Mouse (Mus musculus): ENCODE results near the gene Rpl7l1. TPM values are rescaled to one million over a fixed set of nuclear protein-coding genes. Genes with fewer than 3 reads are reported as not detected.
"Not testable (repeated sequence)": the region's sequence is repeated elsewhere in the genome, so short reads cannot be mapped to it uniquely, and the experiment has no call there.

Rpl7l1 gene
- polyA plus RNA-seq, 1 experiment from 2014 or later = 140 TPM

DNA sequence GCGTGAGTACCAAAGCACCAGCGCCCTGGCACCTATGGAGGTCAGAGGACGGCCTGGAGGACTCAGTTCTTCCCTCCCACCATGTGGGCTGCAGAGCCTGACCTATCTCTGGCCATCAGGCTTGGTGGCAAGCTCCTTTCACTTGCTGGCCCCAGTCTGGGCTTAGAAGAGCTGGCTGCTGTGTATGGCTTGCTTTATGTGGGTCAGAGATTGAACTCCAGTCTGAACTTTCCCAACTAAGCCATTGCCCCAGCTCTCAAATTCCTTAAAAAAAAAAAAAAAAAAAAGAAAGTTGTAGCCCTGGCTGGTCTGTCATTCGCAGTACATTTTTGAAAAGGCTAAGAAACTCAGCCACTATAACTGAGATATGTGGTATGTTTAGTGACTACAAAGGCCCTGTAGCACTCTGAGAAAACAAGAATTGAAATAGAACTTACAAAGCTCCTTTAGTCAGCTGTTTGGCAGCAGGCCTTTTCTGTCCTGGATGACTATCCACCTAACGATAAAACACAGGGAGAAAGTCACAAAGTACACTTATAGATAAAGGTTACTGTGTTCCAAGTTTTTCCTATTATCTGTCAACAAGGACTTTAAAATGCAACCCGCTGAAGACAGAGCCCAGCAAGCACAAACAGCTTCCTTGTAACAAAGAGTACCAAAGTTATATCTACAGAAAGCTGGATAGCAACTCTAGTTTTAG is 26.8 kb upstream of the Rpl7l1 start:
- Histone ChIP-seq H3K27ac (no peak overlapping the region), H3K4me2 (no peak overlapping the region), H3K4me3 (no peak overlapping the region), H3K36me3 (peaks cover 95% of the 10 kb centered on the region), H3K4me1 (no peaks in the 10 kb centered on the region), H3K27me3 (replicated peaks) (no peaks in the 10 kb centered on the region), H3K9ac (no peak overlapping the region), H3K9me3 (replicated peaks) (no peaks in the 10 kb centered on the region)
- WGBS (ENCODE audit: insufficient replicate concordance) = 82% methylated on average over 6 of the region's 6 CpGs
- ATAC-seq = no peak

GRCm38 (mm10) chr17:46808376-46808775 is 25.9 kb upstream of the Rpl7l1 start:
- Histone ChIP-seq H3K36me3 (peaks cover 94% of the 10 kb centered on the region), H3K27ac (no peak overlapping the region), H3K4me3 (no peak overlapping the region), H3K4me2 (no peak overlapping the region), H3K9me3 (replicated peaks) (no peaks in the 10 kb centered on the region), H3K27me3 (replicated peaks) (no peaks in the 10 kb centered on the region), H3K4me1 (no peaks in the 10 kb centered on the region), H3K9ac (no peak overlapping the region)
- WGBS (ENCODE audit: insufficient replicate concordance) = 87% methylated on average over 10 of the region's 10 CpGs
- ATAC-seq = no peak

DNA sequence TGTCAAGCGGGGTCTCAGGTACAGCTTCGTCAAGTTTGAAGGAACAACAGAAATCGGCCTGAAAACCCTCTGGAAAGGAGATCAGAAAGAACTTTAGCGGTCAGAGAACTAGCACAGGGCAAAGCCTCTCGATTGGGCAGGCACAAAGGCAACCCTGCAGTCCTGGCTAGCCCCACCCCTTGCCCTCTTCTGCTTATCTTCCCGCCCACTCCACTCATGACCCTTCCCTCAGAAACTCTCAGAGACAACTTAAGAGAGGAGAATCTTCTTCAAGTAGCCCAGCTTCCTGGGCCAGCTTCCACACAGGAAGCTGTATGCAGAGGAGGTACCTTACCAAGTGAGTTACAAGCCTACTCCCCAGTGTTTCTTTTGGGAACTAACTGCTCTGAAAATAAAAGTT is 19.3 kb upstream of the Rpl7l1 start:
- 0 out of 2 replicates have a peak overlapping the region, but pooled peaks have one; percentile 5 for H3K27ac ChIP-seq
- no peaks in the 10 kb centered on the region for H3K27me3 ChIP-seq (replicated peaks)
- ATAC-seq = no peak
- peaks cover 12% of the 10 kb centered on the region for H3K4me1 ChIP-seq
- H3K9ac ChIP-seq = 0 out of 2 replicates have a peak overlapping the region, but pooled peaks have one; percentile 18
- H3K4me3 ChIP-seq = no peak overlapping the region
- H3K4me2 ChIP-seq = no peak overlapping the region
- peaks cover 78% of the 10 kb centered on the region for H3K36me3 ChIP-seq
- WGBS (ENCODE audit: insufficient replicate concordance) = 74% methylated on average over 6 of the region's 6 CpGs
- H3K9me3 ChIP-seq (replicated peaks) = no peaks in the 10 kb centered on the region

DNA sequence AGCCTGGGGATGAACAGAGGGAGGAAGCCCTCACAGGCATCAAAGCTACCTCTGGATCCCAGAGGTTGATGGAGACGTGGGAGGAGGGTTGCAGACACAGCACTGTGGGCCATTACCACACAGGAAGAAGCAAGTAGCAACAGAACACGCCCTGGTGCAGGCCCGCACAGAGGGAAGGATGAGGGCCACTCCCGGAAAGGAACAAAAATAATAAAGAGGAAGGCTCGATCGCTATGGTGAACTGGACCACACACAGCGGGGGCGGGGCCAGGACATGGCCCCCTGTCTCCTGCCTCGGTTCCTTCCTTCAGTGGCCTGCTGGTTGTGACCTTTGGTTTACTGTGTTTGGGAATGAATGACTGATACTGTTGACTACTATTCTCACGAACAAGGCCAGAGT is 17.2 kb upstream of the Rpl7l1 start:
- Histone ChIP-seq H3K9me3 (replicated peaks) (no peaks in the 10 kb centered on the region), H3K36me3 (peaks cover 57% of the 10 kb centered on the region), H3K27ac (no peak overlapping the region), H3K9ac (no peak overlapping the region), H3K4me1 (peaks cover 12% of the 10 kb centered on the region), H3K4me3 (no peak overlapping the region), H3K4me2 (no peak overlapping the region), H3K27me3 (replicated peaks) (no peaks in the 10 kb centered on the region)
- 67% methylated on average over 10 of the region's 10 CpGs for WGBS (ENCODE audit: insufficient replicate concordance)
- no peak for ATAC-seq

- WGBS (ENCODE audit: insufficient replicate concordance) = 73% methylated on average over 7 of the region's 8 CpGs
- Histone ChIP-seq H3K36me3 (peaks cover 37% of the 10 kb centered on the region), H3K9ac (no peak overlapping the region), H3K4me3 (no peak overlapping the region), H3K4me2 (no peak overlapping the region), H3K4me1 (peaks cover 29% of the 10 kb centered on the region), H3K27me3 (replicated peaks) (no peaks in the 10 kb centered on the region), H3K9me3 (replicated peaks) (no peaks in the 10 kb centered on the region), H3K27ac (no peak overlapping the region)
- ATAC-seq = no peak
These were observed 14.9 kb upstream of the Rpl7l1 start for GRCm38 (mm10) chr17:46797386-46797785.

DNA sequence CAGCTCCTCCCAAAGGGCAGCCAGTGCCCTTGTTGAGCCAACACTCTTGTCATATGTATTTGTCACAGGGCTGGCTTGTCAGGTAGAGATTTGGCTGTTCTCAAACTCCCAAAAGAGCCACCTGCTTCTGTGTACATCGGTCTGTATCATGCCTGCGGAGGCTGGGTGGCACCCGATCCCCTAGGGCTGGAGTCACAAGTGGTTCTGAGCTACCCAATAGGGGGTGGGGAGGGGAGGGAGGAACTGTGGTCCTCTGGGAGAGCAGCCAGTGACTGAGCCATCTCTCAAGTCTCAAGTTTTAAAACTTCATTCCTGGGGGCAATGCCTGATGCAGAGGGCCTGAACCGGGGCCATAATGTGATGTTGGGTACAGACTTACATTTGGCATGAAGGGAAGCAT is 14.3 kb upstream of the Rpl7l1 start:
- ATAC-seq = no peak
- Histone ChIP-seq H3K27me3 (replicated peaks) (no peaks in the 10 kb centered on the region), H3K4me2 (no peak overlapping the region), H3K4me3 (no peak overlapping the region), H3K9ac (no peak overlapping the region), H3K9me3 (replicated peaks) (no peaks in the 10 kb centered on the region), H3K36me3 (peaks cover 31% of the 10 kb centered on the region), H3K4me1 (peaks cover 22% of the 10 kb centered on the region), H3K27ac (no peak overlapping the region)
- WGBS (ENCODE audit: insufficient replicate concordance) = 82% methylated on average over 4 of the region's 4 CpGs

DNA sequence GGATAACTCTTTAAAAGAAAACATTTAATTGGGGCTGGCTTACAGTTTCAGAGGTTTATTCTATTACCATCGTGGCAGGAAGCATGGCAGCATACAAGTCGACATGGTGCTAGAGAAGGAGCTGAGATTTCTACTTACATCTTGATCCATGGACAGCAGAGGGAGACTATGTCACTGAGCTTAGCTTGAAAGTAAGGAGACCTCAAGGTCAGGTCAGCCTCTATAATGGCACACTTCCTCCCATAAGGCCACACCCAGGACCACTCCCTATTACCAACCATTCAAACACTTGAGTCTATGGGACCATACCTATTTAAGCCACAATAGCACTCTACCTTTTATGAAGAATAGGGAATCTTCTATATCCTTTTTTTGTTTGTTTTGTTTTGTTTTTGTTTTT is 10.5 kb upstream of the Rpl7l1 start:
- H3K4me1 ChIP-seq = peaks cover 16% of the 10 kb centered on the region
- ATAC-seq = no peak
- H3K36me3 ChIP-seq = no peaks in the 10 kb centered on the region
- H3K9me3 ChIP-seq (replicated peaks) = no peaks in the 10 kb centered on the region
- H3K4me3 ChIP-seq = no peak overlapping the region
- 68% methylated on average over 2 of the region's 2 CpGs for WGBS (ENCODE audit: insufficient replicate concordance)
- no peak overlapping the region for H3K27ac ChIP-seq
- no peak overlapping the region for H3K4me2 ChIP-seq
- H3K9ac ChIP-seq = no peak overlapping the region
- no peaks in the 10 kb centered on the region; the same call in 1 of the 2 replicates for H3K27me3 ChIP-seq (replicated peaks)

DNA sequence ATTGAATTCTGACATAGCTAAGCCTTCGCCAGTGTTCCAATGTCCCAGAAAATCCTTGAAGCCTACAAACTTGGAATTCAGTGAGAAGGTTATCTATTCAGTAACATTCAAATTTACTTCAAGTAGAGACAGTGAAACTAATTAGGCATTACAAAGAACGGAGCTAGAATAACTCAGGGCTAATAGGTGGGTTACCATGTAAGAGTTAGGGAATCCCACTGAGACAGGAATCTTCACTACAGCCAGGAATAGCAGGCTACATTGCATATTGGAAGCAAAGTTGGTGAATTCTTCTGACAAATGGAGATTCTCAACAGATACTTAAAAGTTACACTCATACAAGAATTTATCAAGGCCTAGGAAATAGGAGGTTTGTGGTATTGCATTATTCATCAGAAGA is 5.5 kb upstream of the Rpl7l1 start:
- H3K27me3 ChIP-seq (replicated peaks); H3K9ac ChIP-seq; H3K9me3 ChIP-seq (replicated peaks); ATAC-seq; H3K4me3 ChIP-seq; H3K36me3 ChIP-seq; H3K27ac ChIP-seq; H3K4me2 ChIP-seq: not testable (repeated sequence)
- WGBS (ENCODE audit: insufficient replicate concordance) = 64% methylated on average over 2 of the region's 2 CpGs
- H3K4me1 ChIP-seq = peaks cover 19% of the 10 kb centered on the region

DNA sequence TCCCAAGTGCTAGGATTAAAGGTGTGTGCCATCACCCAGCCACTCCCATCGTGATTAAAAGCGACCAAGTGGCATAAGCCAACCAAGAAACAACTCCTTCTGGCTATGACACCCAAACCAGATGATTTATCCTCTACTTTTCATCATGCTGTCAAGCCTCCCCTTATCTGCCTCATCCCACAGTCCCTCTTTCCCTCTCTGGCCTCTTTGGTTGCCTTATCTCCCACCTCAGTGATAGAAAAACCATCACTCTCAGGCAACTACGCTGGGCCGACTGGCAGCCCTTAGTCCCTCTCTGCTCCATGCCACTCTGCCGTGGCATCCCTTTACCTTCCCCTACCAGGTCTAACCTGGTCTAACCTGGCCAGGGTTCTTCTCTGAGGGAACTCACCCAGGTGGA is 4.5 kb upstream of the Rpl7l1 start:
- H3K36me3 ChIP-seq = no peaks in the 10 kb centered on the region
- WGBS (ENCODE audit: insufficient replicate concordance) = 35% methylated on average over 5 of the region's 5 CpGs
- H3K4me2 ChIP-seq = peak overlapping the region; percentile 29
- H3K9ac ChIP-seq = 0 out of 2 replicates have a peak overlapping the region, but pooled peaks have one; percentile 17
- no peak overlapping the region for H3K4me3 ChIP-seq
- H3K27me3 ChIP-seq (replicated peaks) = no peaks in the 10 kb centered on the region; the same call in 1 of the 2 replicates
- H3K9me3 ChIP-seq (replicated peaks) = no peaks in the 10 kb centered on the region
- H3K27ac ChIP-seq = no peak overlapping the region
- peaks cover 18% of the 10 kb centered on the region for H3K4me1 ChIP-seq
- peak; percentile 46; the same call in 1 of the 2 replicates for ATAC-seq

- Histone ChIP-seq H3K4me1 (peaks cover 29% of the 10 kb centered on the region), H3K9me3 (replicated peaks) (no peaks in the 10 kb centered on the region), H3K4me2 (peak overlapping the region; percentile 70), H3K27me3 (replicated peaks) (no peaks in the 10 kb centered on the region), H3K36me3 (peaks cover 31% of the 10 kb centered on the region), H3K27ac (peak overlapping the region; percentile 86), H3K9ac (peak overlapping the region; percentile 75), H3K4me3 (peak overlapping the region; percentile 75)
- peak; percentile 3; the same call in 1 of the 2 replicates for ATAC-seq
- 68% methylated on average over 2 of the region's 2 CpGs for WGBS (ENCODE audit: insufficient replicate concordance)
These were observed 722 bp upstream of the Rpl7l1 start for GRCm38 (mm10) chr17:46783222-46783565.

DNA sequence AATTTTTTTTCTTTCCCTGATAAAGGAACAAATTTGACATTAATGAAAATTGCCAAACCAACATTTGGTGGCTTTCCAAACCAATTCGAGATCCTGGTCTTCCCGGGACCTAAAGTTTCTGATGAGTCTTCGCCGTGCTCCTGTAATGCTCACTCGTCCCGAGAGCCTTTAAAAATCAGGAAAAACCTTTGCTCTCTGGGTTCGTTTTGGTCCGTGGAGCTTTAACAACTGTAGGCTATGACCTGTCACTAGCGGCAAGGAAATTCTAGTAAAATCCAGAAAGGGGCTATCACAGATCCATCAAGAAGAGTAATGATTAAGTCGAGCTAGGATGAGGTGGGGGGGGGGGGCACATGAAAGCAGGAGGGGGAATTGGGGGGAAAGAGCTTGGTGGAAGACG is 596 bp downstream of the Rpl7l1 start:
- H3K9ac ChIP-seq = peak overlapping the region; percentile 75
- no peak for ATAC-seq
- H3K36me3 ChIP-seq = peaks cover 44% of the 10 kb centered on the region
- no peaks in the 10 kb centered on the region for H3K9me3 ChIP-seq (replicated peaks)
- H3K4me1 ChIP-seq = peaks cover 23% of the 10 kb centered on the region
- H3K4me2 ChIP-seq = peak overlapping the region; percentile 70
- peak overlapping the region; percentile 86 for H3K27ac ChIP-seq
- H3K4me3 ChIP-seq = peak overlapping the region; percentile 75
- H3K27me3 ChIP-seq (replicated peaks) = no peaks in the 10 kb centered on the region
- 3% methylated on average over 11 of the region's 11 CpGs for WGBS (ENCODE audit: insufficient replicate concordance)

DNA sequence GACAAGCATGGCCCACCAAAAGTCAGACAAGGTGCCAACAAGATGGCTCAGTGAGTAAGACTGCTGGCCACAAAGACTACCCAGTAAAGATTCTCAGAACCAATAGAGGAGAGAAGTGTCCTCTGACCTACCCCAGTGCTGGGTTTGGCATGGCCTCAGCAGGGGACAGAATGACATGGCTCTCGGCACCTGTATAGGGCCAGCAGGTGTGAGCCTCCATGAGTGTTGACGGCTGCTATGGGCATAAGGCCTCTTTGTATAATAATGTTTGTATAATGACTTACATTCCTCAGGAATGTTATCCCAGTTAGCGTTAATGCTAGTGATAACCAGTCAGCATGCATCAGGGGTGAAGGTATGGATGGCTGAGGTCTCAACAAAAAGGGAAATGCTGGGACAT is 6.4 kb downstream of the Rpl7l1 start:
- H3K4me1 ChIP-seq = peaks cover 34% of the 10 kb centered on the region
- no peak overlapping the region for H3K4me3 ChIP-seq
- H3K9ac ChIP-seq = no peak overlapping the region
- peaks cover 70% of the 10 kb centered on the region for H3K36me3 ChIP-seq
- no peaks in the 10 kb centered on the region for H3K9me3 ChIP-seq (replicated peaks)
- 87% methylated on average over 3 of the region's 3 CpGs for WGBS (ENCODE audit: insufficient replicate concordance)
- H3K27ac ChIP-seq = no peak overlapping the region
- H3K4me2 ChIP-seq = no peak overlapping the region
- no peak for ATAC-seq
- no peaks in the 10 kb centered on the region for H3K27me3 ChIP-seq (replicated peaks)

DNA sequence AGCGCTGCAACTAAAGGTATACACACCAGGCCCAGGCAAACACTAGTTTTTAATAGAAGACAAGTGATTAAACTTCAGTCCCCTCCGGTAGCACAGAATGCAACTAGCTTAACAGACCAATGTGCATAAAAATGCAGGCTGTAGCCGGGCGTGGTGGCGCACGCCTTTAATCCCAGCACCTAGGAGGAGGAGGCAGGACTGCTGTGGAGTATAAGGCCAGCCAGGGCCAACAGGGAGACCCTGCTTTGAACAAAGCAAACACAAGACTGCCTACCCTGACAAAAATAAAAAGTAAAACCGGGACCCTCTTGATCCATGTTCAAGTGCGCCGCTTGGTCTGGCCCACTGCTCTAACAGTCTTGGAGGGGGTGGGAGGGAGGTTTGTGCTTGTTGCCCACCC is 7.4 kb downstream of the Rpl7l1 start:
- no peak overlapping the region for H3K9ac ChIP-seq
- no peaks in the 10 kb centered on the region for H3K27me3 ChIP-seq (replicated peaks)
- H3K4me2 ChIP-seq = no peak overlapping the region
- ATAC-seq = no peak
- H3K4me3 ChIP-seq = no peak overlapping the region
- peaks cover 30% of the 10 kb centered on the region for H3K4me1 ChIP-seq
- H3K36me3 ChIP-seq = peaks cover 60% of the 10 kb centered on the region
- 85% methylated on average over 9 of the region's 9 CpGs for WGBS (ENCODE audit: insufficient replicate concordance)
- no peaks in the 10 kb centered on the region for H3K9me3 ChIP-seq (replicated peaks)
- no peak overlapping the region for H3K27ac ChIP-seq
